Mouse (Mus musculus) cerebellum, adult 2 months (tissue): ENCODE measurements around the gene Tmem131.

ENCODE experiments used
- CTCF ChIP-seq: fragments of 200-500 bp; IDR thresholded peaks from 2 replicates; pipeline ENCODE4 v1.5.1; 2011; ENCODE audit warnings: low read depth, mild to moderate bottlenecking, control low read depth, low read length, moderate library complexity, borderline replicate concordance; ENCODE audit not compliant: insufficient read depth
- POLR2A ChIP-seq: fragments of 200-500 bp; IDR thresholded peaks from 2 replicates; pipeline ENCODE4 v1.6.1; 2011; ENCODE audit warnings: low read length, control low read depth, borderline replicate concordance; ENCODE audit not compliant: insufficient read depth

GRCm38 (mm10) chr1:36924853-36925252, 18.6 kb downstream of the Tmem131 start:
- no peak for TF ChIP-seq CTCF
- TF ChIP-seq POLR2A, result no peak
